Mouse (Mus musculus) kidney, adult 2 months (tissue): ENCODE measurements around the gene Htr5b. TPM values are rescaled to one million over a fixed set of nuclear protein-coding genes. Genes with fewer than 3 reads are reported as not detected.

Experiments used
- DNase-seq: peaks from one replicate; pipeline ENCODE4 v3.0.0; 2021
- H3K27ac ChIP-seq: fragments of 200-500 bp; 2 replicates; pipeline ENCODE4 v1.5.1; 2012; ENCODE audit warnings: low read depth, low read length, control low read depth, inconsistent platforms; ENCODE audit not compliant: insufficient read depth
- H3K27me3 ChIP-seq: fragments of 200-500 bp; replicated peaks from 2 replicates; pipeline ENCODE4 v1.6.1; 2012; ENCODE audit warnings: mild to moderate bottlenecking, moderate library complexity, low read length, inconsistent platforms; ENCODE audit not compliant: control insufficient read depth, insufficient read depth
- H3K36me3 ChIP-seq: fragments of 200-500 bp; 2 replicates; pipeline ENCODE4 v1.6.1; 2012; ENCODE audit warnings: mild to moderate bottlenecking, moderate library complexity, low read length, inconsistent platforms; ENCODE audit not compliant: control insufficient read depth, insufficient read depth
- H3K4me1 ChIP-seq: fragments of 200-500 bp; 2 replicates; pipeline ENCODE4 v1.6.1; 2011; ENCODE audit warnings: low read length; ENCODE audit not compliant: control insufficient read depth, insufficient read depth
- H3K4me3 ChIP-seq: fragments of 200-500 bp; 2 replicates; pipeline ENCODE4 v1.5.1; 2011; ENCODE audit warnings: mild to moderate bottlenecking, low read depth, low read length, control low read depth; ENCODE audit not compliant: insufficient read depth
- CTCF ChIP-seq: fragments of 200-500 bp; conservative IDR thresholded peaks from 2 replicates; pipeline ENCODE4 v1.5.1; 2011; ENCODE audit warnings: low read depth, mild to moderate bottlenecking, control low read depth, low read length, moderate library complexity, mixed read lengths; ENCODE audit not compliant: insufficient read depth, insufficient read length
- POLR2A ChIP-seq: fragments of 200-500 bp; IDR thresholded peaks from one replicate; pipeline ENCODE4 v1.6.1; 2011; ENCODE audit warnings: low read depth, low read length, control low read depth
- WGBS: fragments of 180-500 bp; shearing (Covaris S2); methylation state at CpG from one replicate; pipeline ENCODE4 v1.1.7; 2018; 5-methylcytosine and 5-hydroxymethylcytosine counted together
- polyA plus RNA-seq: library from polyadenylated mRNA; depleted of rRNA; stranded (reverse); fragments of >200 nt; gene quantifications from 2 replicates; pipeline ENCODE4 v1.2.3, GENCODE M21; 2012

The Htr5b gene
- polyA plus RNA-seq, 1 experiment = not detected

DNA sequence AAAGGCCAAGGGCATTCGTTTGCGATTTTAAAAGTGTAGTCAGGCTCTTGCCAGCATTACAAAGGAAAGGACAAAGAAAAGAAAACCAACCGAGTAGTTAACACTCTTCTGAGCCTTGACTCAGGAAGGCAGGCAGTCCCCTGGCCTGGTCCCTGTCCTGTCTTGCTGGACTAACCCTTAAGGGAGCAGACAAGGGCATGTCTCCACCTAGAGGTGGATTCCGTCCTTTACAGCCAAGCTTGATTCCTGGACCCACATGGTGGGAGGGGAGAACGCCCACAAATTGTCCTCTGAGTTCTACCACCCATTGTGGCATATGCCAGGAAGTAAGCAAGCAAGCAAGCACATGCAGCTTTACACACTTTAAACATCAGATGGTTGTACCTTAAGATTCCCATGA lies 38.0 kb downstream of the Htr5b start:
- peak; percentile 29 for DNase-seq
- TF ChIP-seq POLR2A (no peak), CTCF (peak; percentile 60; the same call in 1 of the 2 replicates)
- WGBS = 44% methylated on average over 5 of the region's 5 CpGs
- Histone ChIP-seq H3K4me3 (no peak overlapping the region), H3K27me3 (no peaks in the 10 kb centered on the region), H3K27ac (no peak overlapping the region), H3K4me1 (no peaks in the 10 kb centered on the region), H3K36me3 (no peaks in the 10 kb centered on the region)

DNA sequence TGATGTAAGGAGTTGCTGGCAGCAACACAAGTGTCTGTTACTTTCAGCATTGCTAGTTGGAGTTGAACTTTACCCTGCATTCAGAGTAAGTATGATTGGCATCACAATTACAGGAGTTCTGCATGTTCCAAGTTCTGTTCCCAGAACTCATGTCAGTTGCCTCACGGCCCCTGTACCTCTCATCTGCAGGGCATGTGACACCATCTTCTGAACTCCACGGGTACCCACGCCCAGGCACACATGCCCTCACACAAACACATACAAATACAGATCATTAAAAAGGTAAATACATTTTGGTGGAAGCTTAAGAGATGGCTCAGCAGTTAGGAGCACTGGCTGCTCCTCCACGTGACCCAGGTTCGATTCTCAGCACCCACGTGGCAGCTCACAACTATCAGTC lies 41.5 kb downstream of the Htr5b start:
- Histone ChIP-seq H3K27me3 (no peaks in the 10 kb centered on the region), H3K36me3 (peaks cover 6% of the 10 kb centered on the region), H3K4me3 (no peak overlapping the region), H3K27ac (no peak overlapping the region), H3K4me1 (no peaks in the 10 kb centered on the region)
- DNase-seq = no peak
- WGBS = 88% methylated on average over 6 of the region's 6 CpGs
- TF ChIP-seq CTCF = no peak
- TF ChIP-seq POLR2A = no peak

- no peak for DNase-seq
- Histone ChIP-seq H3K4me3 (no peak overlapping the region), H3K36me3 (peaks cover 8% of the 10 kb centered on the region), H3K27me3 (no peaks in the 10 kb centered on the region), H3K4me1 (no peaks in the 10 kb centered on the region), H3K27ac (no peak overlapping the region)
- WGBS = 69% methylated on average over 4 of the region's 4 CpGs
- TF ChIP-seq CTCF = no peak
- TF ChIP-seq POLR2A = no peak
These were observed 45.2 kb downstream of the Htr5b start for GRCm38 (mm10) chr1:121483091-121483490.

DNA sequence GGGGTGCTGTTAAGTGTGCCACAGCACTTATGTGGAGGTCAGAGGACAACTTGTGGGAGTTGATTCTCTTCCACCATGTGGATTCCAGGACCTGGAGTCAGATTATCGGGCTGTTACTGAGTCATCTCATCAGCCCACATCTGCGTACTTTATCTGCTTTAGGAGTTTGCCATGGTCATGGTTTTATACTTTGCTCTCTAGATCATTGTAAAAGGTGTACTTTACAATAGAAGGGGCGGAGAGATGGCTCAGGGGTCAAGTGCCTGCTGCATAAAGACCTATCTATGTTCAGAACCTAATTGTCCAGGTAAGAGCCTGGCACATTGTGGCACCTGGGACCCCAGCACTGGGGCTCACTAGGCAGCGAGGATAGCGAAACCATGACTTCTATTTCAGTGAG lies 48.9 kb downstream of the Htr5b start:
- H3K27me3 ChIP-seq = no peaks in the 10 kb centered on the region
- H3K36me3 ChIP-seq = peaks cover 9% of the 10 kb centered on the region
- TF ChIP-seq POLR2A (no peak), CTCF (no peak)
- H3K27ac ChIP-seq = no peak overlapping the region
- DNase-seq = no peak
- H3K4me3 ChIP-seq = no peak overlapping the region
- WGBS = 92% methylated on average over 5 of the region's 5 CpGs
- no peaks in the 10 kb centered on the region for H3K4me1 ChIP-seq

- H3K4me1 ChIP-seq = no peaks in the 10 kb centered on the region
- DNase-seq = no peak
- no peaks in the 10 kb centered on the region for H3K27me3 ChIP-seq
- TF ChIP-seq POLR2A (no peak), CTCF (no peak)
- H3K36me3 ChIP-seq = peaks cover 9% of the 10 kb centered on the region
- no peak overlapping the region for H3K27ac ChIP-seq
- 75% methylated on average over 12 of the region's 12 CpGs for WGBS
- no peak overlapping the region for H3K4me3 ChIP-seq
These were observed 49.8 kb downstream of the Htr5b start for GRCm38 (mm10) chr1:121478284-121478980.

GRCm38 (mm10) chr1:121477716-121478115 lies 50.5 kb downstream of the Htr5b start:
- no peak overlapping the region for H3K4me3 ChIP-seq
- H3K27me3 ChIP-seq = no peaks in the 10 kb centered on the region
- no peaks in the 10 kb centered on the region for H3K4me1 ChIP-seq
- WGBS = 97% methylated on average over 5 of the region's 5 CpGs
- DNase-seq = no peak
- TF ChIP-seq CTCF (no peak), POLR2A (no peak)
- H3K36me3 ChIP-seq = peaks cover 7% of the 10 kb centered on the region
- H3K27ac ChIP-seq = no peak overlapping the region

DNA sequence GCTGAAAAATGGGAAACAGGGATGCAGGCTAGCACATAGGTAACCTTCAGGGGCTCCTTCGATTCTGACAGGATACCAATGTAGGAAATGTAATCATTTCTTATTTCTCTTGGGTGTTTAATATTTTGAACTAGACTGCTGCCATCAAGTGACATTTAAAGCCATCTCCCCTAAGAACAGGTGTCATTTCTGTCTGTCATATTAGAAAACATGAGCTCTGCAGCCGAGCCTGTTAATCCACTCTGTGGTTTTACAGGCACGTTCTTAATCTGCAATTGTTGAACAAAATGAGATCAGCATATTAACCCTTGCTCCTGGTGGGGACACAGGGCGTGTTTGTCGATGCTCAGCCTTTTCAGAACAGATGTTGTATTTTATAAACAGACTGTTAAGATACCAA lies 56.8 kb downstream of the Htr5b start:
- Histone ChIP-seq H3K4me1 (no peaks in the 10 kb centered on the region), H3K4me3 (no peak overlapping the region), H3K36me3 (peaks cover under 1% of the 10 kb centered on the region; the same call in 1 of the 2 replicates), H3K27ac (no peak overlapping the region), H3K27me3 (no peaks in the 10 kb centered on the region)
- DNase-seq = no peak
- TF ChIP-seq POLR2A = no peak
- no peak for TF ChIP-seq CTCF
- 78% methylated on average over 5 of the region's 5 CpGs for WGBS
